Mouse (Mus musculus) adrenal gland, postnatal 10 days (tissue): ENCODE measurements around the gene Padi2. TPM values are rescaled to one million over a fixed set of nuclear protein-coding genes. Genes with fewer than 3 reads are reported as not detected.

Experiments used
- DNase-seq: peaks from one replicate; pipeline ENCODE4 v3.0.0; 2021; ENCODE audit warnings: mixed read lengths
- long read RNA-seq, 2 experiments: library from polyadenylated mRNA; stranded (forward); transcript quantifications; one replicate each; pipeline ENCODE4 v2.0.0; 2021
- total RNA-seq, 2 experiments: library from RNA; stranded (reverse); gene quantifications; 2 replicates each; pipeline ENCODE4 v1.2.3; 2021

Gene Padi2
- total RNA-seq: 1 to 10 TPM; 2.4 to 5.5 TPM
- long read RNA-seq, experiment 1: 0 reads
- long read RNA-seq, experiment 2: 0 reads

DNA sequence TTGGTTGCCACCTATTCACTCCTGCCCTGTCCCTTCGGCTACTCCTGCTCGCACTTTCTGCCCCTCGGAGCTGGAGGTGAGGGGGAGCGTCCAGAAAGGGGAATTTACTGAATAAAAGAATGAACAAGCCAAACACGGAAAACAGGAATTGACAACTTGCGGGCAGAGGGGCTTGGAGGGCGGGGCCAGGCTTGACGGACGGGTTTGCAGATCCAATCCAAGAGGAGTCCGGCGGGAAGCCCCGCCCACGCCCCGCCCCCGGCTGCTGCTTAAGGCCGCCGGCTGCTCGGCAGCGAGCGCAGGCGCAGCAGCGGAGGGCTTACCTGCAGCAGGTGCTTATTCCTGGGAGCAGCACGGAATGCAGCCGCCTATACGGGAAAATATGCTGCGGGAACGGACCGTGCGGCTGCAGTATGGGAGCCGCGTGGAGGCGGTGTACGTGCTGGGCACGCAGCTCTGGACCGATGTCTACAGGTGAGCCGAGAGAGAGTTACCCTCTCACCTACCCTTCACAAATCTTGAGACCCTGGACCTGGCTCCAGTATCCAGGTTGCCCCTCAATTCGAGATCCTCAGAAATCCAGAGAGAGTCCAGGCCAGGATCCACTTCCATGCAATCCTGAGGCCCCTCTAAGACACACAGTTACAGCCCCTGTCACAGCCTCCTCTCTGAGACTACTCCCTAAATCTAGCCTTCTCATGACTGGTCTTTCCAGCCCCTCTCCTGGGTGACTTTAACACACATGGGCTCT, at the start of gene Padi2:
Gene Padi2 (plus strand): TSS at position 269 of the 751 bp plus-strand sequence.
- DNase-seq: peak; percentile 82

DNA sequence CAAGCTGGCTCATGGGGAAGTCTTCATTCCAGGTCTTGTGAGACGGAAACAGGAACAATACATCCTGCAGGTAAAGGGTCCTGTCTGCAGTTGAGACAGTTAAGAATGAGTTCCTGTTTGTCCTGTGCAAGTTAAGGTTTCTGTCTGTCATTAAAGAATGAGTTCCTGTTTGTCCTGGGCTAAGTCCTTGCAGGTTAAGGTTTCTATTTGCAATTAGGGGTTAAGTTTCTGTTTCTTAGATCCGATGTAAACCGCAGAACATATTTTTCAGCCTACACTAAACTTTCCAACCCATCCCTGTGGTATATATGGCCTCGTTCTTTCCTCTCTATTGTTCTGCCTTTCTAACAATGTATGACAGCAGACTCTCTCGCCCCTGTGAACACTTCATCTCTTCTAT, 49.1 kb upstream of the Padi2 start:
- no peak for DNase-seq

DNA sequence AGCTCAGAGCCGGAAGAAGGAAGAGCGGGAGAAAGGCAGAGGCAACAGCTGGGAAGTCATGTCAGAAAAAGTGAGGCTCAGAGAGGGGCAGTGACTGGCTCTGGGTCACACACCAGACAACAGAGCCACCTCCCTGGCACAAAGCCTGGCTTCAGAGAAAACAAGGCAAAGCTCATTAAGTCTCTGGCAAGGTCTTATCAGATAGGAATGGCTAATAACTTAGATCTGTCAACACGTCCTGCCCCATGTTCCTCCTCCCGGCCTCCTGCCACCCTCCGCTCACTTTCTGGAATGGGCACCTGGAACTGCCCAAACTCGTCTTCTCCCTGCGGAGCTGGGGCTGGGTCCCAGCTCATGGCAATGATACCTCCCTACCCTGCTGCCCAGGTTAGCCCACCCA, 48.3 kb upstream of the Padi2 start:
- DNase-seq: no peak

DNA sequence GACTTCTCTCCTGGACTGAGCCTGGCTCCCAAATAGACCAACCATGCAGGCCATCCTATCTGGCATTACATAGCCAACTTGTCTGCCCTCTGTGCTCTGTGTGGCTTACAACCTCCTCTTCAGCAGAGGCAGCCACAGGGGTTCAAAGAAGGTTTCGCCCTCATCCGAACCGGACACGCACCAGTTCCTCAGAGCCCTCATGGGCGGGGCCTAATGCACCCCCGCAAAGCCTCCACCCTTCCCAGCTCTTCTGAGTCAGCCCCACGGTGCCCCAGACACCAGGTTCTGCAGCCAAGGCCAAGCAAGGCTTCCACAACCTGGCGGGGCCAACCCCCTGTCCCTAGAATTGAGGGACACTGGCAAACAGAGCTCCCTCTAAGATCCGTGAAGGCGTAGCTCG, 46.9 kb upstream of the Padi2 start:
- DNase-seq: no peak

DNA sequence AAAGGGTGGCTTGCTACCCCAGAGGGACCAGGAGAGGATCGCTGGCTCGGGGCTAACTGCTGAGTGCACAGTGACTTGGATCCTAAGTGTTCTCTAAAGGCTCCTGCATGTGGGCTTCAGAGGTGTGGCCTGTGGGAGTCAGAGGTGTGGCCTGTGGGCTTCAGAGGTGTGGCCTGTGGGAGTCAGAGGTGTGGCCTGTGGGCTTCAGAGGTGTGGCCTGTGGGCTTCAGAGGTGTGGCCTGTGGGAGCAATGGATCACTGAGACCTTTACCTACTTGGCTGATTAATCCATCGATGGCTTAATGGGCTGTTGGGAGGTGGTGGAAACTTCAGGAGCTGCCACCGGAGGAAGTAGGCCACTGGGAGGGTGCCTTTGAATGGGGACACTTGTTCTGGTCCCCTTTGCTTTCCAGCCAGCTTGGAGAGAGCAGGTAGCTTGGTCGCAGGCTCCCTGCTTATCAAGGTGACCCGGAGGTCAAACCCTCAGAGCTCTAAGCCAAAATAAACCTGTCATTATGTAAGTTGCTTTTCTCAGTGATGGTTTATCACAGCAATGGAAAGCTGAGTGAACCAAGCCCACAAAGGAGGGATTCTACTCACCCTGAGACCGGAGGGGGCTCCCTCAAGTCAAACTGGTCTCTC, 45.9 kb upstream of the Padi2 start:
- DNase-seq: no peak

DNA sequence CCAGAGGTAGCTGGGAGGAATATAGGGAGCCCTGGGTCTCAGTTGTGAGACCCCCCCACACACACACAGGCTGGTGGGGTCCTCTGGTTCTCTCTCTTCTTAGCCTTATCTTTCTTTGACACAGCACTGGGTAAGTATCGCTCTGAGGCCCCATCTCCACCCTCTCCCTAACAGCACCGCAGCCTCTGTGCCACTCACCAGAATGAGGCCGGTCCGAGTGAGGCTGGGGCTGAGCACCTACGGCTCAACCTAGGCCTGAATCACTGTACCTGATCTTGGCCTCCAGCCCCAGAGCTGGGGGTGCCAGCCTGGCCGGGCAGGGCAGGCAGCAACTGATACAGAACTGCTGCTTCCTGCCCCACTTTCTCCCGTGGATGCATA, 45.4 kb upstream of the Padi2 start:
- no peak for DNase-seq

DNA sequence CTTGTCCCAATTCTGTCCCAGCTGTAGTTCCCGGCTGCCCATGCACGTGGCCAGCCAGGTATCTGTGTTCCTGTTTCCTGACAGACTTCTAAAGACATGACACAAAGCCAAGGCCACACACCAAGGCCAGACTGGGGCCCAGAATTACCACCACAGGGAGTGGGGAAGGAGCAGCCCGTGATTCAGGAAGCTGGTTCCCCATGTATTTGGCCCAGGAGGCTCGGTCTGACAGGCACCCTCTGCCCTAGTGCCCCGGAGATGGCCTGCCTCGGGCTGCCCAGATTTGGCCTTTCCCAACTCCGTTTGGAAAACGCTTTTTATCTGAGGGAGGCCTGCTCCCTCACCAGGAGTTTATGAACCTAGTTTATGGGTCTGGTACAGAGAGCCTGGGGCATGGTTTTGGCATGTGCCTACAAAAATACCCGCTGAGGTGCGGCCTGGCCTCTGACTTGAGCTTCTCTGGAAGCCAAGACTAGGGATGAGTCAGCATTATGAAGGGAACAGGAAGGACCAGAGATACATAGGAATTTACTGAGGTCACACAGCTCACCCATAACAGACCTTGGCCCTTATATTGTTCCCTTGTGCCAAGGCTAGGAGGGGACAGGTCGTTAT, 44.0 kb upstream of the Padi2 start:
- DNase-seq: peak; percentile 62

DNA sequence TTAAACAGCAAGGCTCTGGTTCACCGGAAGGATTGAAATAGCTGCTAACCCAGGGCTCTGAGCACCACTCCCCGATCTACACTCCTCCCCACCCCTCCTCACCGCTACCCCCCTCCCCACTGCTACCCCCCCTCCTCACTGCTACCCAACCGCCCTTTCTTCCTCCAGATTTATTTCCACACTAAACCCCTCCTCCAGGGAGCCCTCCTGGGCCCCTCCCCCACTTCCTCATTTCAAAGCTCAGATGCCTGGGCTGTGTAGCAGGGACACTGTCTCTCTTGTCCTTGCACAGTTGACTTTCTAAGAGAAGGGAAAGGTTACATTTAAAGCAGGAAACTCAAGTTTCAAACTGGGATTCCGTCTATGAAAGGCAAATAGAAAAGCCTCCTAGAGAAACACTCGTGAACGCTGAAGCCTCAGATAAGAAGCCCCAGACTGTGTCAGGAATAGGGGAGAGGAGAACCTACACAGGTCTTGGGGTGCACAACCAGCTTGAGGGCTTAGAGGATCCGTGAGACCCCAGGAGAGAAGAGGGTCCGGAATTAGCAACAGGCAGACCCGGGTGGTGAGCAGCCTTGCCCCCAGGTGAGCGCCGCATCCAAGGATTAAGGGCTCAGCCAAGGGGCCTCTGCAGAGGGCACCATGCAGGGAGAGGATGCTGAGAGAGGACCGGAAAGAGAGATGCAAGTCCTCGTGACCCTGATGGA, 37.5 kb upstream of the Padi2 start:
- DNase-seq: no peak

DNA sequence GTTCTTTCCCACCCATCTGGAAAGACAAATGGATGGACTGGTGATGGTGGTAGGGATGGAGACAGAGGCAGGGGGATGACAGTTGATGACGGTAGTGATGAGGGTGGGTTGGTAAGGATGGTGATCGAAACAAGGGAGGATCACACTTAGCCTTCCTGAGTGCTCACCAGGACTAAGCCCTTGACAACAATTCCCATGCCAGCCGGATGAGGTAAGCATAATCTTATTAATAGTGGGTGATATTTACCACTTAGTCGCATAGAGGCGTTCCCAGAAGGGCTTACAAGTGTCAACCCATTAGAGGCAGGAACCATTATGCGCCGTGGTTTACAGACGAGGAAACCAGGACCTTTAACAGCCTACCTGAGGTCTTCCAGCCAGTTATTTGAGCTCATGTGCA, 36.2 kb upstream of the Padi2 start:
- DNase-seq: no peak

DNA sequence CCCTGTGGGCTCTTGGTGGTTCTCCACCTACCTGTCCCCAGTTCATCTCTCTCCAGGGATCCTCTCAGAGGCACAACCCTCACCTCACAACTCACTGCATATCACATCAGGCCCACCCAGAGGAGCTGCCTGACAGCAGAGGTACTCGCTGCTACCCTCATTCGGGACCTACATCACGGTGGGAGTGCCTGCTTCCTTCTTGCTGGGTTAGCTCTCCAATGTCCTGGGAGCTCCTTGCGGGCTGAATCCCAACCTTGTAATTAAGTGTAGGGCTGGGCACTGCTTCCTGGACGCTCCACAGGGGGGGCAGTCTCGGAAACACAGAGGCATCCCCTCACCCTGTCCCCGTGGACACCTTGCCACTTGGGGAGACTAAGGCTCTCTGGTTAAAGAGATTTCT, 35.3 kb upstream of the Padi2 start:
- no peak for DNase-seq

DNA sequence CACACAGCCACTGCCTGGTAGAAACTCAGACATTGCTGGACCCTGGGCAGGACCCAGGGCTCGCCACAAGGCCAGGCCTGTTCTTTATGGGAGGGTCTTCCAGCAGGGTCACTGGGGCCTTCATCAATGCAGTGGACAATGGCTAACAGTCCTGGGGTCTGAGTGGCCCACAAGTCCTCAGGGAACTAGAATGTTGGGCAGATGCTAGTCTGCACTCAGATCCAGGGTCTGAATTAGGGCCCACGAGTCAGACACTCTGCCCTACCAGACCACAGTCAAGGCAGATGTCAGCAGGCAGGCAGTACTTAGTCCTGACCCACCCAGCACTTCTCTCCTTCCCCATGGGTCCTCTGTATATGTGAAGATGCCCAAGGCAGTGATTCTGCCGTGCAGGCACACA, 34.8 kb upstream of the Padi2 start:
- no peak for DNase-seq

DNA sequence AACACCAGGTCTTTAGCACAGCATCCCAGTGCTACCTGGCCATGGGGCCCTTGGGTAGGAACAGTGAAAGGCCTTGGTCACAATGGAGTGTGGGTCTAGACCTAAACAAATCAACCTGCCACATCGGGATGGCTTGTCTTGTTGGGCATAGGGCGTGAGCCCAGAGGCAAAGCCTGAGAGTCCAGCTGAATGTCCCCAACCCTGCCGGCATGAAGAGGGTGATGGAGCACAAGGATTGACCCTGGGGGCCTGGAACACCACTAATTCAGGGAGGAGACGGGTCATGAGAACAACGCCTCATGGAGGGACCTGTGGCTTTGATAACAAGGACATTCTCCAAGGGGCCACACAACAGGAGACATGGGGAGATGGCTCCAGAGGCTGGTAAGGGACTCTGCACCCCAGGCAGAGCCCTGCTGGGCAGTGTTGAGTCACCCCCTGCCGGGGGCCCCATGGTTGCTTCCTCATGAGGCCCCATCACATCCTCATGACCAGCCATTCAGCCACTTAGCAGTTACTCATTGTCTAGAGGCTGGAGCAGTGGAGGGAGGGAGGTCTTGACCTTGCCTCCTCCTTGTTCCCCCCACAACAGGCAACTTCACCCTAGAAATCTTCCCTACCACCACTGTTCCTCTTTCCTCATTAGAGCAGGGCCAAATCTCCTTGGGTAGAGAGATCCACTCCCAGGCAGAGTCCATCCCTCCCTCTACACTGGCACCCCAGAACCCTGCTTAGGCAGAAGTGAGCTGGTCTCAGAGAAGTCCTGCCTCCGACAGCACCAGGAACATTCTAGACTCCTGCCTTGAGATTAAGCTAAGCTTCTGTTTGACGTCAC, 34.1 kb upstream of the Padi2 start:
- no peak for DNase-seq

DNA sequence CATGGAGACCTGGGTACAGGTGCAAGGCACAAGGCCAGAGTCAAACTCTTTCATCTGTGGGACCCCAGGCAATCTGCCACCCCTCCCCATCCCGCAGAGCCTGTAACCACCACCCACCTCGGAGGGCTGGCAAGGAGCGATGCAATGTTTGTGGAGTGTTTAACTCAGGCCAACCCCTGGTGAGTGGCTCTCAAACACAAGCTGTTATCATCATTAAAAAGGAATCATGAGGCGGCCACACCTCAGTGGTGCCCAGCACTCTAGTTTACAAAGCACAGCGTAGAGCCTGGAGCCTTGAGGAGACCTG, 33.5 kb upstream of the Padi2 start:
- no peak for DNase-seq

DNA sequence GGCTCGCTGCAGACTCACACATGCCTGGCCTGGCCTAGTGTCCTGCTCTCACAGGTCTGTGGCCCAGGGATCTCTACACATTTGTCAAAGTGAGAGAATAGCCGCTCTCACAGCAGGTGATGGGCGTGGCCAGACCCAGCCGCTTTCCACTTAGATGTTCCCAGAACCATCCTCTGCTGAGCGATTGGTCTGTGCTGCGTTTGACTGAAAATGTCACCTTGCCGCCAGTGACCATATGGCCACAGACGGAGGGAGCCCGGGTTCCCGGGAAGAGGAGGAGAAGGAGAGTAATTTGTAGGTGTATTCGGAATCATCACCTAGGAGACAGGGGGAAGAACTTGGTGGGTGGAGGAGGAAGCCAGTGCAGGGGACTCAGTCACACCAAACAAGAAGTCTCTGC, 33.1 kb upstream of the Padi2 start:
- no peak for DNase-seq

DNA sequence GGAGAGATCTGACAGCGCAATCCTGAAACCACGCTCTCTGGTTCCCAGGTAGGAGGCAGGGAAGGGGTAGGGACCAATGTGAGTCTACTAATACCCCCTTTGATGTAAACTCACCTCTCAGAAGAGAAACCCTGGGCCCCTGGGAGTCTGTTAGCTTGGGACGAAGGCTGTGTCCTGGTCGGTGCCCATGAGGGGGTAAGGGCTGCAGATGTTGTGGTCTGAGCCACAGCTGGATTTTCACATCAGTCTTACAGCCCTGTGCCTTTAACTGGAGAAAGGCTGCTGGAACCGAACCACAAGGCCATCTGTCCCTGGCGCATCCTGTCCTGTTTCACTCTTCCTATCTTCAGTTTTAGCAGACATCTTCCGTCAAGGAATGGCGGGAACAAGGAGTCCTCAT, 30.0 kb upstream of the Padi2 start:
- DNase-seq: no peak

DNA sequence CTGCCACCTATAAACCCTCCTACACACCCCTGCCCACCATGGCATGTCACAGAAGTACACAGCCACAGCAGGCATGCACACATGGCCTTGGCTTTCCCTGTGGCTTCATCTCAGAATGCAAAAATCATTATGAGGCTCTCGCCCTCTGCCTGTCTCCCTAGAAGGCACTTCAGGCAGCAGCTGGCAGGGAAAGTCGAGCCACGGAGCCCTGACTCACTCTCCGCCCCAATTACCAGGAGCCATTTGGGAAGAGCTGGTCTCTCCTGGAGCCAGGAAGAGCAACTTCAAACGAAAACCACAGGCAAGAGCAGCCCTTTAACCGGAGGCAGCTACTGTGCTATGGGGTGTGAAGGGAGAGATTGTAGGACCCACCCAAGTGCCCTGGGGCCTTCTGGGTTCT, 29.5 kb upstream of the Padi2 start:
- DNase-seq: no peak

DNA sequence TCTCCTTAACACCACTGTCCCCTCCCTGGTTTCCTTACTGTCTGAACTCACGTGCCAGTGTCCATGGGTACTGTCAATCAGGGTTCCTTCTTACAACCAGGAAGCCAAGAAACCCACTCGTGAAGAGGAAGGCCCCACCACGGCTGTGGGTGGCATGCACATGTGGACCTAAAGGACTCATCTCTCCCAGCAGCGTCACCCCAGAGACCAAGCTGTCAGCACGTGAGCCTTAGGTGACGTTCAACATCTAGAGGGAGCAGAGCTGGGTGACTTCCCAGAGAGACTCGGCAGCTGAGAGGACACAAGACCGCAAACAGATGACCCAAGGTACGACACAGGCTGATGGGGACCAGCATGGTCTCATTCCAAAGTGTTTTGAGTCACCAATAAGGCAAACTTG, 28.7 kb upstream of the Padi2 start:
- DNase-seq: no peak

DNA sequence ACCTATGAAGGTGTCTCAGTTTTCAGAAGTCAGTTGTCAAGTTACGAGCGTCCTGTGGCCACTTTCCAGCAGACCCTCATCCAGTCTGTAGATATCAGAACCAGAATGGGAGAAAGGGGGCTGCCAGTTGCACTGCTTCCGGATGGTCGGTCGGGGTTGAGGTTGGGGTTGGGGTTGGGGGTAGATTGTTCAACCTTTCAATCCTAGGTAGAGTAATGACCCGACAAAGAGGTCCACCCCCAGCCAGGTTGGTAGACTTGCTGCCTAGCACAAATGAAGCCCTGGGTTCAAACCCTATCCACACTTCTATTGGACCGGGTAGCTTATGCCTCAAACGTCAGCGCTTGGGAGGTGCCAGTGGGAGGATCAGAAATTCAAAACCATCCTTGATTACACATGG, 27.5 kb upstream of the Padi2 start:
- no peak for DNase-seq

DNA sequence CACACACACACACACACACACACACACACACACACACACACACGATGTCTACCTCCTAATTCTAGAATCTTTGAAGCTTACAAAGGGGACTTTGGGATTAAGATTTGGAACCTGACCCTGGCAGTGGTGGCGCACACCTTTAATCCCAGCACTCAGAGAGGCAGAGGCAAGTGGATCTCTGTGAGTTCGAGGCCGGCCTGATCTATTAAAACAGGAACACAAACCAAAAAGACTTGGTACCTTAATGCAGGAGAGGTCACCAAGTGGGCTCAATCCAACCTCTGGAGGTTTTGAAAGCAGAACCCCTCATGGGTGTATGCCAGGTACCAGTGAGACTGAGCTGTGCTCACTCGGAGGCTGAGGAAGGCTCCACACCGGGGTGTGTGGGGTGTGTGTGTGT, 27.0 kb upstream of the Padi2 start:
- no peak for DNase-seq

DNA sequence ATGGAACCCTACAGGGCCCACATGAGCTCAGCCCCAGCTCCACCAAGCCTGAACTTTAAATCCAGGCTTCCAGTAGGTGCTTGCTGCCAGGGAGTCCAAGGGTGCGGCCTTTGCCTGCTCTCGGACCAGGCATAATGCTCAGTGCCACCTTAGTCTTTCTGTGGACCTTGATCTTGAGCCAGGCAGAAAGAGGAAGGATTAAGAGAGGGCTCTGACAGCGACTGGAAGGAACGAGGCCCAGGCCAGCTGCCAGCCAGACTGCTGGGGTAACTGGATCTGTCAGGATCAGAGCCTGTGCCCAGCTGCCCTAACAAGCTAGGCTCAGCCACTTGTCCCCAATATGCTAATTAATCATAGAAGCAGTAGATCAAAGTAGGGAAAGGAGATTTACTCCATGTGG, 26.4 kb upstream of the Padi2 start:
- peak; percentile 56 for DNase-seq

DNA sequence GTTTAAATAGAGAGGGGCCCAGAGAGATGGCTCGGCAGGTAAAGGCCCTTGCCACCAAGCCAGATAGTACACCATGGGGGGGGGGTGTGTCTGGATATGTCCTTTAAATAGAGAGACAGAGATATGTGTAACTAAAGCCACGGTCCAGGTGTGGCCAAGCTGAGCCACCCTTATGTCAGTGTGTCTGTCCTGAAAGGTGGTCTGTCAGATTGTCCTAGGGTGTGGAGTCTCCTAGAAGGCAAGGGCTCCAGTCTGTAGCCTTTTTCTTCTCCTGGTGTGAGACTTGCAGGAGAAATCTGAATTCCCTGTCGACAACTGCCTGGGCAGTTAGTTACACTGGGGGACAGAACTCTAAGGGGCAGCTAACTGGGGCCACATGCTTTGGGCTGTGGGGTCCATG, 25.9 kb upstream of the Padi2 start:
- no peak for DNase-seq

DNA sequence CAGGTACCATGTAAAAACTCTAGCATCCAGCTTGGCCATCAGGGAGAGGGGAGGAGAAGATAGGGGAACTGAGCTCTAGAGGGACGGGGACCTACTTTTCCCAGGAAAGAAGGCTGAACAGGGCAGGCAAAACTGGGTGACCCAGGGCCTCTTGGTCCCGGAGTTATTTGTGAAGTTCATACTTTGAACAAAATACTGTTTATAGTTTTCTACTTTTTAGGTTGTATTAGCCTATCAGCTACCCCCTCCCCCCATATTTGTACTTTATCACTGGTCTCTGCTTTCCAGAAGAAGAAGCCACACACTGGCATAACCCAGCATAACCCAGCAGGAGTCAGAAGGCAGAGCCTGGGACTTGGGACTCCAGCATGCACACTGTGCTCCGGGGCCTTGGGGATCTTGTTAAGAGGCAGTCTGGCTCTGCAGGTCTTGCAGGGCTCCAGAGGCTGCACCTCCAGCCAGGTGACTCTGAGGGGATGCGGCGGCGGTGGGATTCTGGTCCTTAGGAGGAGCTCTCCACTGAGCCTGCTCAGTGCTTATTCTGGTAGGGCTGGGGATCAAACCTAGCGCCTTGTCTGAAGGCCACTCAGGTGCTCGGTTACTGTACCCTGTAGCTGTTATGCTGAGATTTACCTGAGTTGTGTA, 25.0 kb upstream of the Padi2 start:
- no peak for DNase-seq
